Mouse (Mus musculus) megakaryocyte, embryonic 14.5 days (primary cell): ENCODE data around the gene Rps6kl1. TPM values are rescaled to one million over a fixed set of nuclear protein-coding genes. Genes with fewer than 3 reads are reported as not detected.

Source experiments
- H3K27me3 ChIP-seq: replicated peaks from 2 replicates; pipeline ENCODE3; 2012; ENCODE audit warnings: inconsistent platforms
- H3K36me3 ChIP-seq: replicated peaks from 2 replicates; pipeline ENCODE3; 2012; ENCODE audit warnings: low read length, inconsistent platforms, mixed read lengths
- H3K4me1 ChIP-seq: 2 replicates; pipeline ENCODE4 v1.6.1; 2012; ENCODE audit warnings: inconsistent platforms
- H3K4me3 ChIP-seq: replicated peaks from 2 replicates; pipeline ENCODE3; 2012; ENCODE audit warnings: moderate library complexity, mild to moderate bottlenecking, inconsistent platforms
- H3K9me3 ChIP-seq: 2 replicates; pipeline ENCODE4 v1.6.1; 2012; ENCODE audit warnings: inconsistent platforms
- FLI1 ChIP-seq: IDR thresholded peaks from 2 replicates; pipeline ENCODE4 v1.6.1; 2012; ENCODE audit warnings: low read length, inconsistent platforms, mixed read lengths
- GATA1 ChIP-seq: IDR thresholded peaks from 3 replicates; pipeline ENCODE4 v1.6.1; 2012; ENCODE audit warnings: mixed read lengths, low read length, inconsistent platforms, borderline replicate concordance
- polyA plus RNA-seq: library from polyadenylated mRNA; stranded (reverse); fragments of >175 nt; gene quantifications from 2 replicates; pipeline ENCODE4 v1.2.3, GENCODE M21; 2012; ENCODE audit warnings: low replicate concordance; ENCODE audit not compliant: insufficient read depth

The Rps6kl1 gene
- polyA plus RNA-seq, 1 experiment: 0.68 TPM

- peaks cover 93% of the 10 kb centered on the region for H3K36me3 ChIP-seq
- no peak overlapping the region for H3K4me3 ChIP-seq
- no peak for TF ChIP-seq FLI1
- TF ChIP-seq GATA1: no peak
Measured at GRCm38 (mm10) chr12:85129426-85129978, 21.6 kb downstream of the Rps6kl1 start.

GRCm38 (mm10) chr12:85126986-85127603, 24.0 kb downstream of the Rps6kl1 start:
- H3K9me3 ChIP-seq: no peaks in the 10 kb centered on the region
- TF ChIP-seq GATA1: no peak
- TF ChIP-seq FLI1: no peak
- peaks cover 93% of the 10 kb centered on the region for H3K36me3 ChIP-seq
- no peaks in the 10 kb centered on the region for H3K27me3 ChIP-seq
- no peak overlapping the region for H3K4me3 ChIP-seq
- H3K4me1 ChIP-seq: peaks cover 32% of the 10 kb centered on the region

More at GRCm38 (mm10) chr12:85129426-85129978, 21.6 kb downstream of the Rps6kl1 start:
- H3K4me1 ChIP-seq: peaks cover 39% of the 10 kb centered on the region
- no peaks in the 10 kb centered on the region for H3K27me3 ChIP-seq
- H3K9me3 ChIP-seq: no peaks in the 10 kb centered on the region

- Histone ChIP-seq H3K4me3 (no peak overlapping the region), H3K4me1 (peaks cover 28% of the 10 kb centered on the region), H3K27me3 (no peaks in the 10 kb centered on the region), H3K9me3 (no peaks in the 10 kb centered on the region), H3K36me3 (peaks cover 94% of the 10 kb centered on the region)
- TF ChIP-seq GATA1 (no peak), FLI1 (no peak)
Measured at GRCm38 (mm10) chr12:85124751-85125150, 26.3 kb downstream of the Rps6kl1 start.

- Histone ChIP-seq H3K4me1 (peaks cover 28% of the 10 kb centered on the region), H3K9me3 (no peaks in the 10 kb centered on the region), H3K4me3 (no peak overlapping the region), H3K27me3 (no peaks in the 10 kb centered on the region), H3K36me3 (peaks cover 95% of the 10 kb centered on the region)
- TF ChIP-seq GATA1: no peak
- TF ChIP-seq FLI1: no peak
Measured at GRCm38 (mm10) chr12:85123645-85124044, 27.4 kb downstream of the Rps6kl1 start.

- Histone ChIP-seq H3K36me3 (peaks cover 95% of the 10 kb centered on the region), H3K4me1 (peaks cover 31% of the 10 kb centered on the region), H3K9me3 (no peaks in the 10 kb centered on the region), H3K4me3 (no peak overlapping the region), H3K27me3 (no peaks in the 10 kb centered on the region)
- no peak for TF ChIP-seq GATA1
- TF ChIP-seq FLI1: no peak
Measured at GRCm38 (mm10) chr12:85123108-85123530, 27.9 kb downstream of the Rps6kl1 start.

- no peak overlapping the region for H3K4me3 ChIP-seq
- TF ChIP-seq FLI1: no peak
- no peak for TF ChIP-seq GATA1
Measured at GRCm38 (mm10) chr12:85121806-85122459, 29.1 kb downstream of the Rps6kl1 start.

GRCm38 (mm10) chr12:85115678-85116077, 35.4 kb downstream of the Rps6kl1 start:
- TF ChIP-seq GATA1: no peak
- no peak for TF ChIP-seq FLI1
- Histone ChIP-seq H3K36me3 (peaks cover 69% of the 10 kb centered on the region), H3K27me3 (no peaks in the 10 kb centered on the region), H3K9me3 (no peaks in the 10 kb centered on the region), H3K4me3 (no peak overlapping the region), H3K4me1 (peaks cover 62% of the 10 kb centered on the region)

More at GRCm38 (mm10) chr12:85121806-85122459, 29.1 kb downstream of the Rps6kl1 start:
- H3K36me3 ChIP-seq: peaks cover 95% of the 10 kb centered on the region
- no peaks in the 10 kb centered on the region for H3K9me3 ChIP-seq
- H3K4me1 ChIP-seq: peaks cover 35% of the 10 kb centered on the region
- H3K27me3 ChIP-seq: no peaks in the 10 kb centered on the region

GRCm38 (mm10) chr12:85113917-85114316, 37.1 kb downstream of the Rps6kl1 start:
- TF ChIP-seq GATA1: no peak
- no peak for TF ChIP-seq FLI1
- Histone ChIP-seq H3K4me3 (no peak overlapping the region), H3K9me3 (no peaks in the 10 kb centered on the region), H3K27me3 (no peaks in the 10 kb centered on the region), H3K4me1 (peaks cover 78% of the 10 kb centered on the region), H3K36me3 (peaks cover 53% of the 10 kb centered on the region)

- H3K27me3 ChIP-seq: no peaks in the 10 kb centered on the region
- peaks cover 77% of the 10 kb centered on the region for H3K4me1 ChIP-seq
- H3K4me3 ChIP-seq: peak overlapping the region; percentile 42
- H3K36me3 ChIP-seq: peaks cover 47% of the 10 kb centered on the region
- no peaks in the 10 kb centered on the region for H3K9me3 ChIP-seq
- TF ChIP-seq GATA1: no peak
- no peak for TF ChIP-seq FLI1
Measured at GRCm38 (mm10) chr12:85113337-85113736, 37.7 kb downstream of the Rps6kl1 start.

- peak overlapping the region; percentile 73 for H3K4me3 ChIP-seq
- H3K4me1 ChIP-seq: peaks cover 70% of the 10 kb centered on the region
- no peak for TF ChIP-seq GATA1
- no peaks in the 10 kb centered on the region for H3K27me3 ChIP-seq
- H3K36me3 ChIP-seq: peaks cover 41% of the 10 kb centered on the region
- no peaks in the 10 kb centered on the region for H3K9me3 ChIP-seq
Measured at GRCm38 (mm10) chr12:85112550-85113251, 38.4 kb downstream of the Rps6kl1 start.
